Mouse (Mus musculus) gonadal fat pad, adult 2 months (tissue): ENCODE results near the gene Krt4. TPM values are rescaled to one million over a fixed set of nuclear protein-coding genes. Genes with fewer than 3 reads are reported as not detected.

Experiments used
- DNase-seq: peaks from one replicate; pipeline ENCODE4 v3.0.0-alpha.2; 2012; ENCODE audit warnings: low read depth
- polyA plus RNA-seq: library from polyadenylated mRNA; depleted of rRNA; stranded (reverse); fragments of >200 nt; gene quantifications from 2 replicates; pipeline ENCODE4 v1.2.3, GENCODE M21; 2012; rRNA removed

Gene Krt4
- polyA plus RNA-seq: 0.41 and 2.0 TPM in 2 replicates

- no peak for DNase-seq
Measured at GRCm38 (mm10) chr15:101924635-101925034, at the start of gene Krt4. TSS of gene Krt4 (minus strand) at chr15:101924735.

GRCm38 (mm10) chr15:101973414-101974077 lies 49.0 kb upstream of the Krt4 start:
- no peak for DNase-seq

GRCm38 (mm10) chr15:101970536-101970935 lies 46.0 kb upstream of the Krt4 start:
- no peak for DNase-seq

GRCm38 (mm10) chr15:101966808-101967207 lies 42.3 kb upstream of the Krt4 start:
- DNase-seq: no peak

GRCm38 (mm10) chr15:101958891-101959290 lies 34.4 kb upstream of the Krt4 start:
- no peak for DNase-seq

GRCm38 (mm10) chr15:101954187-101954586 lies 29.7 kb upstream of the Krt4 start, which contains the start of gene Krt78:
TSS of gene Krt78 (minus strand) at chr15:101954287.
- DNase-seq: no peak

GRCm38 (mm10) chr15:101952733-101953474 lies 28.4 kb upstream of the Krt4 start:
- DNase-seq: no peak

- DNase-seq: no peak
Measured at GRCm38 (mm10) chr15:101945430-101945829, 20.9 kb upstream of the Krt4 start.

- DNase-seq: no peak
Measured at GRCm38 (mm10) chr15:101941948-101942347, 17.4 kb upstream of the Krt4 start.

GRCm38 (mm10) chr15:101940274-101940829 lies 15.8 kb upstream of the Krt4 start, which contains the start of gene Krt79:
TSS of gene Krt79 (minus strand) at chr15:101940324.
- no peak for DNase-seq

- DNase-seq: peak; percentile 88
Measured at GRCm38 (mm10) chr15:101938600-101939308, 14.2 kb upstream of the Krt4 start.

GRCm38 (mm10) chr15:101933024-101933423 lies 8.5 kb upstream of the Krt4 start:
- DNase-seq: peak; percentile 93

GRCm38 (mm10) chr15:101929666-101930065 lies 5.1 kb upstream of the Krt4 start:
- DNase-seq: no peak

GRCm38 (mm10) chr15:101929087-101929486 lies 4.6 kb upstream of the Krt4 start:
- DNase-seq: no peak

- DNase-seq: no peak
Measured at GRCm38 (mm10) chr15:101927340-101928080, 3.0 kb upstream of the Krt4 start.

GRCm38 (mm10) chr15:101925041-101925440 lies 506 bp upstream of the Krt4 start:
- DNase-seq: no peak

- DNase-seq: no peak
Measured at GRCm38 (mm10) chr15:101922296-101922695, 2.2 kb downstream of the Krt4 start.

- DNase-seq: no peak
Measured at GRCm38 (mm10) chr15:101916072-101916471, 8.5 kb downstream of the Krt4 start.

GRCm38 (mm10) chr15:101904849-101905248 lies 19.7 kb downstream of the Krt4 start:
- no peak for DNase-seq

GRCm38 (mm10) chr15:101902171-101903149 lies 22.1 kb downstream of the Krt4 start:
- no peak for DNase-seq
